ENCODE assay signal across 22 mouse cellular contexts in the genomic region with DNA sequence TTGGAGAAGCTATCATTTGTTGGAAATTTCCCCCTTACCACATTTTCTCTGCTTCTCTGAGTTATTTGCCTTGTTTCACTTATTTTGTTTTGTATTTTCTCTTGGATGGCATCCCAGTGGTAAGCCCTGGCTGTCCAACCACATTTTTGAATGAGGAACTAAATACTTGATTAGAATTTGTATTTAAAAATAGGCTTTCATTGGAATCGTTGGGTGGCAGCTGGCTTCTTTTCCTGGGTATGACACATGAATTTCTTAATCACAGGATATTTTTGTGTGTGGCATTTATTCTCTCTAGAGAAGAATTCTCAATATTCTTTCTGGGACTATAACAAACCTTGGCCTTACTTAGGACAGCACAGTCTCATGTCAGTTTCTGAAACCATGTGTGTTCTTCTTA.
DNase-seq lines count a peak whose midpoint lies in the region; ATAC-seq lines count a peak whose summit lies in the region.
"Had no signal": no experiment of that assay in that cellular context is flagged by ENCODE, and none has a peak within 500 bp of the region (broad histone marks: within the 10 kb centered on the region; RNA-seq: fewer than 3 reads in every experiment).

No protein-coding gene starts in this region.

- no peak overlapping the region for H3K4me2 ChIP-seq in midbrain, embryonic 15.5 days
- H3K4me2 ChIP-seq: hindbrain, embryonic 13.5 days; lung, embryonic 15.5 days; midbrain, embryonic 13.5 days; neural tube, embryonic 15.5 days had no signal

- no peak overlapping the region for H3K9ac ChIP-seq in midbrain, embryonic 15.5 days
- H3K9ac ChIP-seq: hindbrain, embryonic 13.5 days; liver, embryonic 14.5 days; lung, embryonic 15.5 days; midbrain, embryonic 13.5 days; neural tube, embryonic 15.5 days had no signal

- WGBS in midbrain, embryonic 15.5 days = 50% methylated on average over 1 of the region's 1 CpGs

- H3K27ac ChIP-seq in midbrain, embryonic 15.5 days = no peak overlapping the region
- H3K27ac ChIP-seq: heart, adult 2 months; hindbrain, embryonic 13.5 days; liver, embryonic 14.5 days; lung, embryonic 15.5 days; midbrain, embryonic 13.5 days; neural tube, embryonic 15.5 days had no signal

- no peak for DNase-seq in frontal cortex, postnatal 14 days (ENCODE audit: low spot score in 2 of 2)
- peak; percentile 39 for DNase-seq in layer of hippocampus, adult 9-11 months
- no peak for DNase-seq in layer of hippocampus, adult 9-10 months (ENCODE audit: low spot score)
- DNase-seq in ovary, postnatal 10 days (ENCODE audit: low spot score) = no peak
- DNase-seq: adrenal gland, adult 2 months; B cell, adult 2 months; cerebellum, postnatal 25 days; heart, adult 2 months; kidney, adult 8-10 months; kidney, postnatal 14 days; right cerebral cortex, postnatal 14 days; spleen, adult 18-20 months; thymus, postnatal 36 days had no signal

- H3K4me1 ChIP-seq in midbrain, embryonic 15.5 days = no peaks in the 10 kb centered on the region
- H3K4me1 ChIP-seq: hindbrain, embryonic 13.5 days; lung, embryonic 15.5 days; midbrain, embryonic 13.5 days; neural tube, embryonic 15.5 days had no signal

- no peaks in the 10 kb centered on the region for H3K27me3 ChIP-seq in midbrain, embryonic 15.5 days (replicated peaks)
- H3K27me3 ChIP-seq: hindbrain, embryonic 13.5 days; lung, embryonic 15.5 days; midbrain, embryonic 13.5 days; neural tube, embryonic 15.5 days had no signal

- H3K36me3 ChIP-seq in midbrain, embryonic 15.5 days (replicated peaks) = 0 out of 2 replicates have a peak, but pooled peaks cover 5% of the 10 kb centered on the region
- H3K36me3 ChIP-seq: lung, embryonic 15.5 days; neural tube, embryonic 15.5 days had no signal

- ATAC-seq in frontal cortex, adult (ENCODE audit: low TSS enrichment) = peak; percentile 23; the same call in 1 of the 2 replicates
- peak; percentile 50 for ATAC-seq in common myeloid progenitor, adult 5-6 weeks (replicated peaks; ENCODE audit: low read depth, poor library complexity, severe bottlenecking)
- ATAC-seq in midbrain, embryonic 15.5 days (replicated peaks) = no peak
- ATAC-seq: forebrain, embryonic 14.5 days; midbrain, embryonic 13.5 days had no signal

- no peak overlapping the region for H3K4me3 ChIP-seq in midbrain, embryonic 15.5 days
- H3K4me3 ChIP-seq: heart, adult 2 months; hindbrain, embryonic 13.5 days; lung, embryonic 15.5 days; midbrain, embryonic 13.5 days; neural tube, embryonic 15.5 days had no signal

- no peaks in the 10 kb centered on the region for H3K9me3 ChIP-seq in midbrain, embryonic 15.5 days
- H3K9me3 ChIP-seq: hindbrain, embryonic 13.5 days; lung, embryonic 15.5 days; midbrain, embryonic 13.5 days; neural tube, embryonic 15.5 days had no signal
